Mouse (Mus musculus): Measurements from ENCODE around the gene Usf1. TPM values are rescaled to one million over a fixed set of nuclear protein-coding genes. Genes with fewer than 3 reads are reported as not detected.

The Usf1 gene
- total RNA-seq, 1 experiment from 2014 or later = 47.1 TPM

GRCm38 (mm10) chr1:171447692-171448091 is 36.6 kb downstream of the Usf1 start:
- 0 out of 2 replicates have a peak, but pooled peaks have one; percentile 23 for ATAC-seq (replicated peaks; ENCODE audit: low read depth, poor library complexity, severe bottlenecking)

- no peak for ATAC-seq (replicated peaks; ENCODE audit: low read depth, poor library complexity, severe bottlenecking)
Measured at GRCm38 (mm10) chr1:171450062-171450461, 38.9 kb downstream of the Usf1 start.

GRCm38 (mm10) chr1:171451001-171451400 is 39.9 kb downstream of the Usf1 start:
- ATAC-seq (replicated peaks; ENCODE audit: low read depth, poor library complexity, severe bottlenecking) = peak; percentile 59

GRCm38 (mm10) chr1:171452522-171452921 is 41.4 kb downstream of the Usf1 start:
- no peak for ATAC-seq (replicated peaks; ENCODE audit: low read depth, poor library complexity, severe bottlenecking)

- no peak for ATAC-seq (replicated peaks; ENCODE audit: low read depth, poor library complexity, severe bottlenecking)
Measured at GRCm38 (mm10) chr1:171452923-171453322, 41.8 kb downstream of the Usf1 start.

- ATAC-seq (replicated peaks; ENCODE audit: low read depth, poor library complexity, severe bottlenecking) = no peak
Measured at GRCm38 (mm10) chr1:171454926-171455325, 43.8 kb downstream of the Usf1 start.

- no peak for ATAC-seq (replicated peaks; ENCODE audit: low read depth, poor library complexity, severe bottlenecking)
Measured at GRCm38 (mm10) chr1:171457568-171457967, 46.5 kb downstream of the Usf1 start.

- no peak for ATAC-seq (replicated peaks; ENCODE audit: low read depth, poor library complexity, severe bottlenecking)
Measured at GRCm38 (mm10) chr1:171459791-171460190, 48.7 kb downstream of the Usf1 start.

- ATAC-seq (replicated peaks; ENCODE audit: low read depth, poor library complexity, severe bottlenecking) = no peak
Measured at GRCm38 (mm10) chr1:171460551-171461503, 49.7 kb downstream of the Usf1 start.

- peak; percentile 58 for ATAC-seq (replicated peaks; ENCODE audit: low read depth, poor library complexity, severe bottlenecking)
Measured at GRCm38 (mm10) chr1:171463133-171463532, 52.0 kb downstream of the Usf1 start.

GRCm38 (mm10) chr1:171465749-171466412 is 54.8 kb downstream of the Usf1 start:
- peak; percentile 53; the same call in 1 of the 2 replicates for ATAC-seq (replicated peaks; ENCODE audit: low read depth, poor library complexity, severe bottlenecking)

- ATAC-seq (replicated peaks; ENCODE audit: low read depth, poor library complexity, severe bottlenecking) = peak; percentile 58
Measured at GRCm38 (mm10) chr1:171466565-171466964, 55.5 kb downstream of the Usf1 start.

Other genes starting within 250 kb of the Usf1 start
- 11.2 and 11.8 TPM in 2 replicates for gene Pcp4l1, start 215.0 kb upstream of the Usf1 start, total RNA-seq (2017)
- gene Nr1i3, start 197.3 kb upstream of the Usf1 start, total RNA-seq (2017) = 0.32 TPM in 1 of 2 replicates, not detected in the other
- gene Tomm40l, start 188.8 kb upstream of the Usf1 start, total RNA-seq (2017) = 19.0 and 21.5 TPM in 2 replicates
- gene Apoa2, start 186.3 kb upstream of the Usf1 start, total RNA-seq (2017) = 3.7 TPM in 1 of 2 replicates, not detected in the other
- 58.4 and 94.7 TPM in 2 replicates for gene Fcer1g, start 176.9 kb upstream of the Usf1 start, total RNA-seq (2017)
- not detected in 2 replicates for gene Adamts4, start 160.9 kb upstream of the Usf1 start, total RNA-seq (2017)
- 198 and 334 TPM in 2 replicates for gene Ndufs2, start 159.9 kb upstream of the Usf1 start, total RNA-seq (2017)
- gene B4galt3, start 141.0 kb upstream of the Usf1 start, total RNA-seq (2017) = 11.0 and 32.0 TPM in 2 replicates
- 17.7 and 18.0 TPM in 2 replicates for gene Ppox, start 130.1 kb upstream of the Usf1 start, total RNA-seq (2017)
- gene Usp21, start 123.3 kb upstream of the Usf1 start, total RNA-seq (2017) = 9.9 and 15.7 TPM in 2 replicates
- gene Ufc1, start 116.3 kb upstream of the Usf1 start, total RNA-seq (2017) = 45.7 and 81.9 TPM in 2 replicates
- 16.4 and 25.8 TPM in 2 replicates for gene Dedd, start 82.2 kb upstream of the Usf1 start, total RNA-seq (2017)
- gene Nit1, start 65.7 kb upstream of the Usf1 start, total RNA-seq (2017) = 43.4 and 49.3 TPM in 2 replicates
- gene Pfdn2, start 65.6 kb upstream of the Usf1 start, total RNA-seq (2017) = 37.2 and 65.3 TPM in 2 replicates
- gene Klhdc9, start 50.5 kb upstream of the Usf1 start, total RNA-seq (2017) = 1.1 and 3.9 TPM in 2 replicates
- 2.3 and 2.4 TPM in 2 replicates for gene Nectin4, start 41.2 kb upstream of the Usf1 start, total RNA-seq (2017)
- gene Arhgap30, start 22.4 kb upstream of the Usf1 start, total RNA-seq (2017) = 63.0 and 77.8 TPM in 2 replicates
- 0.18 and 1.2 TPM in 2 replicates for gene Tstd1, start 7.6 kb downstream of the Usf1 start, total RNA-seq (2017)
- gene F11r, start 26.2 kb downstream of the Usf1 start, total RNA-seq (2017) = 1.1 and 5.4 TPM in 2 replicates
- 4.8 and 13.0 TPM in 2 replicates for gene Alyref2, start 92.2 kb downstream of the Usf1 start, total RNA-seq (2017)
- not detected in 2 replicates for gene Itln1, start 124.0 kb downstream of the Usf1 start, total RNA-seq (2017)
- 15.5 and 18.8 TPM in 2 replicates for gene Cd244a, start 147.9 kb downstream of the Usf1 start, total RNA-seq (2017)
- 20.2 and 27.0 TPM in 2 replicates for gene Ly9, start 196.1 kb downstream of the Usf1 start, total RNA-seq (2017)
- 0.27 and 1.0 TPM in 2 replicates for gene Slamf7, start 241.7 kb downstream of the Usf1 start, total RNA-seq (2017)